21 mouse cellular contexts compared by ENCODE assay signal in the genomic region with DNA sequence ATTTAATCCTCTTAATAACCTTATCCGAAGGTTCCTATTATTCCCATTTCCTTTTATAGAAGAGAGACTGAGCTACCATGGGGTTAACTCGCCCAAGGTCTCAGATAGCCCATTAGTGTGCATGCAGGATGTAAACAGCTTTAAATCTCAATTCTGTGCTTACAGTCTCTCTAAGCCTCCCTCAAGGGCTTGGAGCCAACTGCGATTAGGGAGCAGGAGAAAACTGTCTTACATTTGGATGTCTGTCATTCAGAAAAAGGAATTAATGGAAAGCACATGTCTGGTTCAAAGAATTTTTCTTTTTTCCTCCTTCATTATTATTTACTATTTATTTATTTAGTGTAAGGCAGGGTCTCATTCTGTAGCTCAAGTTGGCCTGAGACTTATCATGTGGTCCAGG.
DNase-seq lines count a peak whose midpoint lies in the region; ATAC-seq lines count a peak whose summit lies in the region.
"Had no signal": no experiment of that assay in that cellular context is flagged by ENCODE, and none has a peak within 500 bp of the region (broad histone marks: within the 10 kb centered on the region; RNA-seq: fewer than 3 reads in every experiment).

No protein-coding gene starts in this region.

- H3K4me1 ChIP-seq in forebrain, embryonic 15.5 days = peaks cover 17% of the 10 kb centered on the region
- peaks cover 12% of the 10 kb centered on the region for H3K4me1 ChIP-seq in forebrain, embryonic 10.5 days
- peaks cover 11% of the 10 kb centered on the region; the same call in 1 of the 2 replicates for H3K4me1 ChIP-seq in midbrain, embryonic 14.5 days (ENCODE audit: control insufficient read depth, insufficient read depth, low read length)
- peaks cover 10% of the 10 kb centered on the region for H3K4me1 ChIP-seq in midbrain, embryonic 10.5 days

- no peak overlapping the region for H3K4me2 ChIP-seq in forebrain, embryonic 15.5 days (replicated peaks)
- H3K4me2 ChIP-seq in midbrain, embryonic 14.5 days (ENCODE audit: low read length) = no peak overlapping the region
- H3K4me2 ChIP-seq: embryonic facial prominence, embryonic 15.5 days; forebrain, embryonic 13.5 days; heart, embryonic 11.5 days; hindbrain, embryonic 12.5 days; hindbrain, embryonic 15.5 days had no signal

- no peaks in the 10 kb centered on the region for H3K27me3 ChIP-seq in forebrain, embryonic 15.5 days
- peaks cover 24% of the 10 kb centered on the region for H3K27me3 ChIP-seq in forebrain, embryonic 10.5 days (ENCODE audit: poor library complexity, severe bottlenecking)
- H3K27me3 ChIP-seq in midbrain, embryonic 14.5 days (ENCODE audit: control insufficient read depth, insufficient read depth, low read length) = no peaks in the 10 kb centered on the region
- peaks cover 25% of the 10 kb centered on the region for H3K27me3 ChIP-seq in midbrain, embryonic 10.5 days (ENCODE audit: low read depth, poor library complexity, severe bottlenecking)
- H3K27me3 ChIP-seq: embryonic facial prominence, embryonic 15.5 days; forebrain, embryonic 13.5 days; hindbrain, embryonic 15.5 days had no signal

- WGBS in forebrain, embryonic 15.5 days = 30% methylated on average over 3 of the region's 3 CpGs
- WGBS in forebrain, embryonic 10.5 days = 64% methylated on average over 3 of the region's 3 CpGs
- WGBS in midbrain, embryonic 14.5 days = 38% methylated on average over 3 of the region's 3 CpGs
- WGBS in midbrain, embryonic 10.5 days = 66% methylated on average over 3 of the region's 3 CpGs

- peak overlapping the region; percentile 46; the same call in 1 of the 2 replicates for H3K27ac ChIP-seq in forebrain, embryonic 15.5 days (replicated peaks)
- H3K27ac ChIP-seq in forebrain, embryonic 10.5 days = no peak overlapping the region
- H3K27ac ChIP-seq in midbrain, embryonic 14.5 days (replicated peaks; ENCODE audit: low read depth, low read length) = no peak overlapping the region
- no peak overlapping the region for H3K27ac ChIP-seq in midbrain, embryonic 10.5 days (replicated peaks)
- H3K27ac ChIP-seq: embryonic facial prominence, embryonic 15.5 days; forebrain, embryonic 13.5 days; heart, adult 2 months; hindbrain, embryonic 12.5 days; hindbrain, embryonic 15.5 days had no signal

- ATAC-seq in forebrain, embryonic 15.5 days (replicated peaks) = no peak
- ATAC-seq in midbrain, embryonic 14.5 days (ENCODE audit: low FRiP score, low TSS enrichment) = no peak
- ATAC-seq: CD4-positive, CD25-positive, alpha-beta regulatory T cell, adult 4 months; forebrain, embryonic 13.5 days had no signal

- no peak overlapping the region for H3K9ac ChIP-seq in forebrain, embryonic 15.5 days (replicated peaks)
- no peak overlapping the region for H3K9ac ChIP-seq in midbrain, embryonic 14.5 days (replicated peaks; ENCODE audit: low read length)
- H3K9ac ChIP-seq: embryonic facial prominence, embryonic 15.5 days; forebrain, embryonic 13.5 days; hindbrain, embryonic 12.5 days; hindbrain, embryonic 15.5 days had no signal

- no peak for DNase-seq in forebrain, embryonic 10.5 days (ENCODE audit: extremely low spot score, low spot score)
- peak; percentile 26 for DNase-seq in midbrain, embryonic 14.5 days
- no peak for DNase-seq in midbrain, embryonic 10.5 days (ENCODE audit: low spot score)
- peak; percentile 30 for DNase-seq in retina, postnatal 7 days (ENCODE audit: low read depth, low spot score)
- DNase-seq in layer of hippocampus, adult 9-11 months = no peak
- DNase-seq: adrenal gland, adult 2 months; adrenal gland, postnatal 14 days; cerebellum, adult 11-12 months; cerebellum, adult 8-10 months; cerebellum, postnatal 10 days; cerebellum, postnatal 36 days; embryo, embryonic 11 days; gastrocnemius, postnatal 25 days; heart, adult 2 months had no signal

- H3K9me3 ChIP-seq in forebrain, embryonic 15.5 days = no peaks in the 10 kb centered on the region
- H3K9me3 ChIP-seq in forebrain, embryonic 10.5 days = no peaks in the 10 kb centered on the region
- H3K9me3 ChIP-seq in midbrain, embryonic 14.5 days (ENCODE audit: control insufficient read depth, low read length) = no peaks in the 10 kb centered on the region
- no peaks in the 10 kb centered on the region for H3K9me3 ChIP-seq in midbrain, embryonic 10.5 days (replicated peaks)
- H3K9me3 ChIP-seq: embryonic facial prominence, embryonic 15.5 days; forebrain, embryonic 13.5 days; hindbrain, embryonic 12.5 days; hindbrain, embryonic 15.5 days had no signal

- no peaks in the 10 kb centered on the region for H3K36me3 ChIP-seq in forebrain, embryonic 15.5 days
- H3K36me3 ChIP-seq in forebrain, embryonic 10.5 days (replicated peaks) = no peaks in the 10 kb centered on the region
- no peaks in the 10 kb centered on the region for H3K36me3 ChIP-seq in midbrain, embryonic 14.5 days (ENCODE audit: control insufficient read depth, insufficient read depth, low read length)
- H3K36me3 ChIP-seq in midbrain, embryonic 10.5 days = no peaks in the 10 kb centered on the region
- H3K36me3 ChIP-seq: embryonic facial prominence, embryonic 15.5 days; hindbrain, embryonic 12.5 days; hindbrain, embryonic 15.5 days had no signal

- H3K4me3 ChIP-seq in forebrain, embryonic 15.5 days = no peak overlapping the region
- H3K4me3 ChIP-seq in forebrain, embryonic 10.5 days = no peak overlapping the region
- no peak overlapping the region for H3K4me3 ChIP-seq in midbrain, embryonic 14.5 days (replicated peaks; ENCODE audit: low read depth, low read length)
- H3K4me3 ChIP-seq in midbrain, embryonic 10.5 days = no peak overlapping the region
- H3K4me3 ChIP-seq: embryonic facial prominence, embryonic 15.5 days; forebrain, embryonic 13.5 days; heart, adult 2 months; hindbrain, embryonic 12.5 days; hindbrain, embryonic 15.5 days had no signal

Comparison
In these comparisons a context has a peak if more than half of its experiments do, and no peak if none do; other contexts are left out.
1. DNase-seq: peak in midbrain, embryonic 14.5 days (single experiment) and retina, postnatal 7 days (single experiment); none in forebrain, embryonic 10.5 days (single experiment), midbrain, embryonic 10.5 days (single experiment) and layer of hippocampus, adult 9-11 months (single experiment).